Mouse (Mus musculus) Patski (cell line): ENCODE data around the gene Pglyrp1. TPM values are rescaled to one million over a fixed set of nuclear protein-coding genes. Genes with fewer than 3 reads are reported as not detected.
A peak's percentile ranks its signal among the peaks of the same experiment; 100 is the strongest.

Source experiments
- ATAC-seq: fragments of 100-300 bp; one replicate; pipeline ENCODE4 v1.8.0; 2021
- CTCF ChIA-PET: fragments of 350-600 bp; sonication (Branson Sonifier 250); formaldehyde crosslinking; loops from one replicate; lab custom pipeline; 2022; ENCODE audit warnings: inconsistent platforms; lab: Charles Lee
- POLR2A ChIA-PET: fragments of 350-600 bp; sonication (Branson Sonifier 250); formaldehyde crosslinking; loops from one replicate; lab custom pipeline; 2022; ENCODE audit warnings: antibody characterized with exemption, inconsistent platforms; lab: Charles Lee
- DNase-seq: peaks from one replicate; pipeline ENCODE4 v3.0.0-alpha.2; 2011; ENCODE audit warnings: low read depth, low spot score
- H3K27me3 ChIP-seq: fragments of 371-371 bp; one replicate; pipeline ENCODE4 v1.5.1; 2021
- CTCF ChIP-seq: fragments of 100-300 bp; IDR thresholded peaks from one replicate; pipeline ENCODE4 v1.5.1; 2021
- in situ Hi-C: fragments of 300-500 bp; cut with MboI; formaldehyde crosslinking; loops from 3 replicates; pipeline ENCODE4 v1.11.1; 2018; ENCODE audit warnings: low pct_unique_long_range_greater_than_20kb, mixed read lengths
- polyA plus RNA-seq: library from polyadenylated mRNA; unstranded; gene quantifications from one replicate; pipeline ENCODE4 v1.2.3, GENCODE M21; 2021

The Pglyrp1 gene
- polyA plus RNA-seq, 1 experiment from 2014 or later: 0.33 TPM

DNA sequence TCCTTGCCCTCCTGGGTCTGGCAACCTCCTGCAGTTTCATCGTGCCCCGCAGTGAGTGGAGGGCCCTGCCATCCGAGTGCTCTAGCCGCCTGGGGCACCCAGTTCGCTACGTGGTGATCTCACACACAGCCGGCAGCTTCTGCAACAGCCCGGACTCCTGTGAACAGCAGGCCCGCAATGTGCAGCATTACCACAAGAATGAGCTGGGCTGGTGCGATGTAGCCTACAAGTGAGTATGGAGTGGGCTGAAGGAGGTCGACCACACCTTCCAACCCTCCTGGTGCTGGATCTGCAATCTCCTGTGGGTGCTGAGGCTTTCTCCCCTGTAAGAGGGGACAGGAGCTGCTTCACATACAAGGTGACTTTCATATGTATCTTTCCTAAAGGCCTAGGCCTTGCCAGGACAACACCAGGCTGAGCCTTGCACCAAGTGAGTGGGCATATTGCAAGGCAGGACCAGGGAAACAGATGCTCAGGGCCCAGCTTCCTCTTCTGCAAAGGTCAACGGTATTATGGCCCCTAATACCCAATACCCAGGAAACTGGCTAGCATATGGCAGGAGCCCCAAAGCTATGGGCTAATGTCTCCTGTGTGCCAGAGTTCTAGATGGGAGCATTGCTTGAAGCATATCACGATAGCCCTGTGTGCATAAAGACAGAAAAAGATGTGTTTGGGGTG lies 13.8 kb downstream of the Pglyrp1 start:
- no peaks in the 10 kb centered on the region for H3K27me3 ChIP-seq
- in situ Hi-C loops: no loop called here
- DNase-seq (no peak), ATAC-seq (no peak)
- ChIA-PET POLR2A (no interaction called here), CTCF (interaction anchor here (1.4 kb wide), 1 partner anchor 135 kb away, joined by 3 read pairs; no protein-coding TSS in a partner anchor)
- no peak for TF ChIP-seq CTCF

DNA sequence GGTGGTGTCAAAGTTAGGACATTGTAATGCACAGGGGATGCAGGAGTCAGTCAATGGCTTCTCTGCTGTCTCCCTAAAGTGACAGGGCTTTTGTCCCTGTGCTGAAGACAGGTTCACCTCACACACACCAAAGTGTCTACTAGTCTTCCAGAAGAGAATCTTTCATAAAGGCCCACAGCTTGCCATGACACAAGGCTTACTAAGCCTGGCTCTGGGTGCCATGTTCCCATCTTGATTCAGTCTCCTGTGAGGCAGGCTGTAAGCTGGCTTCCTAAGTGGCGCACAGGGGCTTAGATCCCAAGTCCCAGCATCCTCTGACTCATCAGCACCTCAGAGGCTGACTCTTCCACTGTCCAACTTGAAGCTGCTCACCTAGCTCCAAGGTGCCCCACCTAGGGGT lies 15.8 kb downstream of the Pglyrp1 start:
- ATAC-seq (no peak), DNase-seq (no peak)
- in situ Hi-C loops: no loop called here
- TF ChIP-seq CTCF: no peak
- ChIA-PET CTCF (no interaction called here), POLR2A (no interaction called here)
- no peaks in the 10 kb centered on the region for H3K27me3 ChIP-seq

DNA sequence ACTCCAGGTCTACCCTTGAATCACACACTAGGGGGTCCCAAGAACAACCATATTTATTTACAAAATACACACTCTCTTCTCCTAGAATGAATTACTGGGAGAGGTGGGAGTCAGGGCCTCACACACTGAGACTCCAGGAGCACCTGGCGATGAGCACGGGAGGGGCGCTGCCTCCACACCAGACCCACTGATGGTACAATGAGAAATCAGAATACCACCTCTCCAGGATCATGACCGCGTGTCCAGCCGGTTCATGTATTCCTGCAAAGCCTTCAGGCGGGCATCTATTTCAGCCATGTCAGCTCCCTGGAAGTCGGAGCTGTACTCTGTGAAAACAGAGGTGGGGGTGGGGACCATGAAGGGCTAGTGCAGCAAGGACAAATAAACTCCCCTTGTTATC lies 19.7 kb downstream of the Pglyrp1 start:
- ChIA-PET POLR2A (no interaction called here), CTCF (no interaction called here)
- H3K27me3 ChIP-seq: no peaks in the 10 kb centered on the region
- ATAC-seq: no peak
- in situ Hi-C loops: no loop called here
- no peak for TF ChIP-seq CTCF
- DNase-seq: no peak

DNA sequence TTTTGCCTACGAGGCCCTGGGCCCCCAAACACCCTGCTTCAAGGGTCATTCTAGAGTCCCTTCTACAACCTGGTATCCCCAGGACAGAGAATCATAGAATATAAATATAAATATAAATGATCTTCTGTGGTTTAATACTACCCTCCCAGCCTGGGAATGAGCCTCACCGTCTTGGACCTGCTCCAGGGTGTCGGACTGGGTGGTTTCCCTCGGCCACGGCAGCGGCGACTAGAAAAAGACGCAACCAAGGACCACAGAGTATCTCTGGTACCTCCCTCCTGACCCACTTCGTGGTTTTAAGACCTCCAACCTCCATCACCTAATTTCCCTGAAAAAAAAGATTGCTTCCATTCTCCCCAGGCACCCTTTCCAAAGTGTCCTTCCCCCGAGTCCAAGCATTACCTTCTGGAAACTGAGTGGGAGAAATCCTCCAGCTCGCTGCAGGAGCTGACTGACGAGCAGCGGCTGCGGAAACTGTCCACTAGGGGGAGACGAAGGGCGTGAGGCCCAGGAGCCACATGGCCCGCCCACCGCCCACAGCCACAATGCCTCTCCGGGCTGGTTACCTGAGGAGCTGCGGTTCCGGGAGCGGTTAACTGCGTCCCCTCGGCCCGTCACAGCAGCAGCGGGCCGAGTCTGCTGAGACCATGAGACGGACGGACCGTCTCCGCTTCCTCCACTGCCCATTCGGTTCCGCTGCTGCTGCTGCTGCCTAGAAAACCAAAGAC lies 20.9 kb downstream of the Pglyrp1 start:
- in situ Hi-C loops: no loop called here
- ChIA-PET CTCF (interaction anchor here (0.7 to 1.8 kb wide), 8 partner anchors 12 to 152 kb away, joined by 3 to 7 read pairs (median 3); partner anchors contain the start of gene Ccdc61), POLR2A (no interaction called here)
- TF ChIP-seq CTCF: peak; percentile 98
- ATAC-seq (peak; percentile 87), DNase-seq (no peak)
- H3K27me3 ChIP-seq: no peaks in the 10 kb centered on the region

DNA sequence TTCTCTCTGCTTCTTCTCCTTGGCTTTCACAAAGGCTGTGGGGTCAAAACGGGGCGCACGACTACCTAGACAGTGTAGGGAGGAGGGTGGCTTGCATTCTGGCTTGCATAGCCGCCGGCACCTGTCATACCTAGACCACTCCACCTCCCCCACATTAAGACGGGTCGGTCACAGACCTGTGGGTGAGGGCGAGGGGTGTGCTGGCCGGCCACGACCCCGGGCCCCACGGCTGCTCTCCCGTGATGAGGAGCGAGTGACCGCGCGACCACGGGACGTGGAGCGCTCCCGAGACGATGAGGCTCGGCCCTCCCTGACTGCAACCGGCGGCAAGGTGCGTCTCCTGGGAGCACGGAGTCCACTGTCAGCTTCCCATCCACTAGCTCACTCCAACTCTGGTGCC lies 21.9 kb downstream of the Pglyrp1 start:
- in situ Hi-C loops: no loop called here

DNA sequence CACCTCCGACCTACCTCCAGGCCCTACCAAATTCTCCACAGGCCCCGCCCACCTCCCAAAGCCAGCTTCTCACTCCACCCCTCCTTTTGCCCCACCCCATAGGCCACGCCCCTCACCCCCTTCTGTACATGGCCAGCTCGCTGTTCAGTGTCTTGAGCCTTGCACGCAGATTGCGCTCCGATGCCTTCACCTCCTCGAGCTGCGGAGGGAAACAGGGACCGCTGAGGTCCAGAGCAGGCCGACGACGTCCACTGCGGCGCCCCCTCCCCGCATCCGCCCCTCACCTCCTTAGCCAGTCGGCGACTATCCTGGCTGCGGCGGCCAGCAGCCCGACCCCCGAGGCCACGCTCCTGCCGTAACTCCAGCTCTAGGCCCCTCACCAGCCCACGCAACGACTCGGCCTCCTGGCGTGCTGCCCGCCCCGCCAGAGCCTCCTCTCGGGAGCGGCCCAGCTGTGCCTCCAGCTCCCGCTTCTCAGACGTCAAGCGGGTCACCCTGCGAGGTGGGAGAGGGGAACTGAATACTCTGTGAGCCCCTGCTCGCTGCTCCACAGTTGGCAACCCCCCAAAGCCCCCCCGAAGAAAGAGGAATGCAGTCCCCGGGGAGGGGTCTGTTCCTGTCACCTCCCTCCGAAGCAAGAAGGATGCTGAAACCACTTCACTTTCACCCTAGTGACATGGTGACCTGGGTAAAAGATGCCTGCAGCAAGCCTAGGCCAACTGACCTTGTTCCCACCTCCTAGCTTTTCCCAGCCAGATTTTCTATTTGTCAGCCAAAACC lies 22.7 kb downstream of the Pglyrp1 start:
- ChIA-PET POLR2A (no interaction called here), CTCF (interaction anchor here (1.4 to 1.8 kb wide), 2 partner anchors 16 to 111 kb away, joined by 4 to 7 read pairs; partner anchors contain the start of gene Ccdc61)
- no peak for DNase-seq
- H3K27me3 ChIP-seq: no peaks in the 10 kb centered on the region
- no peak for TF ChIP-seq CTCF
- in situ Hi-C loops: no loop called here
- no peak for ATAC-seq

More for the DNA sequence above, 21.9 kb downstream of the Pglyrp1 start:
- H3K27me3 ChIP-seq: no peaks in the 10 kb centered on the region
- no peak for TF ChIP-seq CTCF
- no peak for DNase-seq
- ATAC-seq: no peak
- ChIA-PET CTCF (interaction anchor here (1.4 to 1.8 kb wide), 2 partner anchors 17 to 112 kb away, joined by 4 to 7 read pairs; partner anchors contain the start of gene Ccdc61), POLR2A (no interaction called here)

DNA sequence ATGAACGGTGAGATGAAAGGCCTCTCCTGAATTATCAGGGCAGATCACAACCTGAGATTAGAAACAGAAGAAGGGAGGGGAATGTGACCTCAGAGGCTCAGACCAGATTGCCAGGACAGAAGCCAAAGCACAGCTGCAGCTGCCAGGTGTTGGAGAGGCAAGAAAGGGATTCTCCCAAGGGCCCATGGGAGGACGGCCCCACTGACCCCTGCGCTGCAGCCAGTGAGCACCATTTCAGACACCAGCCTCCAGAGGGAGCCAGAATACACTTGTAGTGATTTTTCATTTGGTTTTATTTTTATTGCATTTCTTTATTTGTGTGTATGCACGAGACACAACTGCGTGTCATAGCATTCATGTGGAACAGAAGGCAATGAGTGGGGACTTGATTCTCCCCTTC lies 25.4 kb downstream of the Pglyrp1 start:
- ChIA-PET CTCF (interaction anchor here (0.9 to 1.8 kb wide), 4 partner anchors 9 to 133 kb away, joined by 3 to 7 read pairs (median 4); partner anchors contain the start of gene Foxa3), POLR2A (no interaction called here)
- TF ChIP-seq CTCF: peak; percentile 81
- no peaks in the 10 kb centered on the region for H3K27me3 ChIP-seq
- ATAC-seq (no peak), DNase-seq (no peak)
- in situ Hi-C loops: loop anchor here (5.0 kb wide), 1 partner anchor 136 kb away; no protein-coding TSS in a partner anchor

DNA sequence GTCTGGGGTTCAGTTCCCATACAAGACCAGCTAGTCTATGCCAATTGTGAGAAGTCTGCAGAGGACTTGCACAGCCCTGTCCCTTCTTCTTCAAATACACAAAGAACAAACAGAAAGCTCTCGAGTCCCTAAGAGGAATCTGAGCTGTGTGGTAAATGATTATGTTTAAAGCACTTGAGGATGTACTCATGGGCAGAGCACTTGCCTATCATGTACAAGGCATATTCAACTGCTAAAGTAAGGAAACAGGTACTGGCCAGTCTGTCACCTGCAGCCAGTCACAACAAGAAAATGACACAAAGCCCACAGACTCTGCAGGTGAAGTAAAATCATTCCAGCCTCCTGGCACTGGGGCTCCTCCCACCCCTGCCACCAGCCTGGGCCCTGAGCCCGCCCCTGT lies 29.4 kb downstream of the Pglyrp1 start:
- no peak for ATAC-seq
- POLR2A ChIA-PET: no interaction called here
- H3K27me3 ChIP-seq: no peaks in the 10 kb centered on the region
- TF ChIP-seq CTCF: no peak
- no peak for DNase-seq
- CTCF ChIA-PET: no interaction called here
- in situ Hi-C loops: no loop called here

DNA sequence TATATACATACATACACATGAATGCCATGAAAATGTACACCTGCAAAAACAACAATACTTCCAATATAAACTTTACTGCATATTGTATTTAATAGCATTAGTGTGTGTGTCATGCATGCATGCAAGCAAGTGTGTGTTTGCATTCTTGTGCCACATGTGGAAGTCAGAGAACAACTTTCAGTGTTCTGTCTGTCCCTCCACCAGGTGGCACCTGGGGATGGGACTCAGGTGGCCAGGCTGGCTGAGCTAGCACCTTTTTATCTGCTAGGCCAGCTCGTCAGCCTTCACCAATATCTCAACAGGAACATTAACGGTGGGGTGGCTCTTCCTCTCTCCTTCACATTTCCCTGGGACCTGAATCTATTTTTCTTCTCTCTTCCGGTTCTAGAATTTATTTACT lies 31.4 kb downstream of the Pglyrp1 start:
- no peak for ATAC-seq
- ChIA-PET CTCF (interaction anchor here (0.7 kb wide), 1 partner anchor 8 kb away, joined by 3 read pairs; no protein-coding TSS in a partner anchor), POLR2A (no interaction called here)
- no peak for TF ChIP-seq CTCF
- in situ Hi-C loops: no loop called here
- H3K27me3 ChIP-seq: no peaks in the 10 kb centered on the region
- no peak for DNase-seq

DNA sequence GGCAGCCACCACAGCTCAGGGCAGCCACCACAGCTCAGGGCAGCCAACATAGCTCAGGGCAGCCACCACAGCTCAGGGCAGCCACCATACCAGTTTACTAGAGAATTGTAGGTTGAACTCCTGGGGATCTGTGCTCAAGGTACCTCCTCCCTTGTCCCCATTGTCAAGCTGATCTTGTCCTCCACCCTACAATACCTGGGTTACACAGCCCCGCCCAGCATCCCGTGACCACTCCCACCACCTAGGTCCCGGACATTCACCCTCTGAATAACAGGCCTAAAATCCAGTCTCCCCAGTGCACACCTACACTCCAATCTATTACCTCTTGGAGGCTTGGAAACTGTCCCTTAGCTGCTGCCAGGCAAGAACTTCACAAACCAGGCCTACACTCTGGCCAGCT lies 33.8 kb downstream of the Pglyrp1 start:
- H3K27me3 ChIP-seq: no peaks in the 10 kb centered on the region
- in situ Hi-C loops: no loop called here
- CTCF ChIA-PET: interaction anchor here (1.4 to 1.6 kb wide), 2 partner anchors 8 to 13 kb away, joined by 3 read pairs; no protein-coding TSS in a partner anchor
- POLR2A ChIA-PET: no interaction called here
- TF ChIP-seq CTCF: no peak
- DNase-seq (no peak), ATAC-seq (no peak)
